Mouse (Mus musculus) forebrain, embryonic 10.5 days (tissue): Measurements from ENCODE around the gene Scaper. TPM values are rescaled to one million over a fixed set of nuclear protein-coding genes. Genes with fewer than 3 reads are reported as not detected.

ENCODE experiments used
- DNase-seq: peaks from one replicate; pipeline ENCODE4 v3.0.0-alpha.2; 2017; ENCODE audit warnings: low spot score; ENCODE audit errors: extremely low spot score
- H3K27ac ChIP-seq: fragments of 300-500 bp; sonication (generic); 2 replicates; pipeline ENCODE4 v1.5.1; 2016; ENCODE audit warnings: mild to moderate bottlenecking
- H3K27me3 ChIP-seq: fragments of 300-500 bp; sonication (generic); 2 replicates; pipeline ENCODE4 v1.6.1; 2016; ENCODE audit warnings: mild to moderate bottlenecking; ENCODE audit not compliant: poor library complexity, severe bottlenecking
- H3K36me3 ChIP-seq: fragments of 300-500 bp; sonication (generic); replicated peaks from 2 replicates; pipeline ENCODE4 v1.6.1; 2016; ENCODE audit warnings: mild to moderate bottlenecking, moderate library complexity
- H3K4me1 ChIP-seq: fragments of 300-500 bp; sonication (generic); 2 replicates; pipeline ENCODE4 v1.6.1; 2016
- H3K4me3 ChIP-seq: fragments of 300-500 bp; sonication (generic); 2 replicates; pipeline ENCODE4 v1.5.1; 2016; ENCODE audit warnings: mild to moderate bottlenecking, moderate library complexity
- H3K9me3 ChIP-seq: fragments of 300-500 bp; sonication (generic); 2 replicates; pipeline ENCODE4 v1.6.1; 2016; ENCODE audit warnings: mild to moderate bottlenecking, moderate library complexity
- WGBS: fragments of 180-500 bp; shearing (Covaris S2); methylation state at CpG from one replicate; pipeline ENCODE4 v1.1.7; 2016; 5-methylcytosine and 5-hydroxymethylcytosine counted together
- polyA plus RNA-seq: library from polyadenylated mRNA; unstranded; fragments of >200 nt; fragmentation: Nextera tagmentation; extraction: Ambion mirVana; gene quantifications from 2 replicates; pipeline ENCODE4 v1.2.1, GENCODE M21; 2016

The Scaper gene
- polyA plus RNA-seq, 1 experiment from 2014 or later: 6.1 TPM

DNA sequence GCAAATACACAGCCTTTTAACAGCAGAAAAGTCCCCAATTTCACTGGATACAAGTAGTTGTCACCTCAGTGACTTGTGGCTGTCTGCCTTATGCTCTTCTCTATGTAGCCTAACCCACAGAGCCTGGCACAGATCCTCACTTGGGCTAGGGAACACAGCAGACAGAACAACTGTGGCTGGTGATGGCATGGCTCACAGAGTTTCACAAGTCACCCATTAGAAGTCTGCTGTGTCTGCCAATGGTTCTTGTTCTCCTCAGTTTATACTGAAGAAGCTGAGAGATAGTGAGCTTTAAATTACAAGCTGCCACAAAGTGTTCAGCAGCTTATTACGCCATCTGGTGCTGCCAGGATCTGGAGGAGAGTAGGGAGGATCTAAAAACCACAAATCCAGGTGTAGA, 361.3 kb downstream of the Scaper start:
- Histone ChIP-seq H3K4me3 (no peak overlapping the region), H3K36me3 (no peaks in the 10 kb centered on the region), H3K4me1 (peaks cover 3% of the 10 kb centered on the region), H3K27ac (no peak overlapping the region), H3K9me3 (no peaks in the 10 kb centered on the region), H3K27me3 (no peaks in the 10 kb centered on the region)
- DNase-seq: no peak
- 67% methylated on average over 1 of the region's 1 CpGs for WGBS

- no peaks in the 10 kb centered on the region for H3K27me3 ChIP-seq
- H3K9me3 ChIP-seq: no peaks in the 10 kb centered on the region
- no peak for DNase-seq
- 86% methylated on average over 1 of the region's 1 CpGs for WGBS
- H3K4me3 ChIP-seq: no peak overlapping the region
- H3K27ac ChIP-seq: no peak overlapping the region
- no peaks in the 10 kb centered on the region for H3K36me3 ChIP-seq
- H3K4me1 ChIP-seq: no peaks in the 10 kb centered on the region
Observed at GRCm38 (mm10) chr9:55571071-55571470, 366.8 kb downstream of the Scaper start.

- H3K4me1 ChIP-seq: no peaks in the 10 kb centered on the region
- H3K4me3 ChIP-seq: no peak overlapping the region
- no peaks in the 10 kb centered on the region for H3K9me3 ChIP-seq
- H3K27ac ChIP-seq: no peak overlapping the region
- H3K36me3 ChIP-seq: no peaks in the 10 kb centered on the region
- no peaks in the 10 kb centered on the region for H3K27me3 ChIP-seq
- WGBS: 68% methylated on average over 5 of the region's 5 CpGs
- no peak for DNase-seq
Observed at GRCm38 (mm10) chr9:55568466-55569159, 369.3 kb downstream of the Scaper start.

DNA sequence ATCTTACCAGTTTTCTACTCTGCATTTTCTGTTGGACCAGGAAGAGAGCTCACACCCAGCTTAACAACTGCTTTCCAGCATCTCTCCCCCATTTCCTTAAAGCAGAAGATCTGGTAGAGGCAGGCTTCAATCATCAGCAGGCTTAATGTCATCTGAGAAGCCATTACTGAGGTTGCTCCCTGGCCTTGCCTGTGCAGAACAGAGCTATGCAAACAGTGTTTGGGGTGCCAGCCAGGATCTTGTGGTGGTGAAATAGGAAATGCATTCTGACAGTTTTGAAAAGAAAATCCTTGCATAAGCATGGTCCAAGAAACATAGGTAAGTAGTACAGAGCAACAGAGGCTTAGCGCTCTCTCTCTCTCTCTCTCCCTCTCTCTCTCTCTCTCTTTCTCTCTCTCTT, 377.0 kb downstream of the Scaper start:
- Histone ChIP-seq H3K9me3 (no peaks in the 10 kb centered on the region), H3K4me1 (no peaks in the 10 kb centered on the region), H3K27ac (no peak overlapping the region), H3K36me3 (no peaks in the 10 kb centered on the region), H3K4me3 (no peak overlapping the region), H3K27me3 (no peaks in the 10 kb centered on the region)
- DNase-seq: no peak
- 95% methylated on average over 1 of the region's 1 CpGs for WGBS

DNA sequence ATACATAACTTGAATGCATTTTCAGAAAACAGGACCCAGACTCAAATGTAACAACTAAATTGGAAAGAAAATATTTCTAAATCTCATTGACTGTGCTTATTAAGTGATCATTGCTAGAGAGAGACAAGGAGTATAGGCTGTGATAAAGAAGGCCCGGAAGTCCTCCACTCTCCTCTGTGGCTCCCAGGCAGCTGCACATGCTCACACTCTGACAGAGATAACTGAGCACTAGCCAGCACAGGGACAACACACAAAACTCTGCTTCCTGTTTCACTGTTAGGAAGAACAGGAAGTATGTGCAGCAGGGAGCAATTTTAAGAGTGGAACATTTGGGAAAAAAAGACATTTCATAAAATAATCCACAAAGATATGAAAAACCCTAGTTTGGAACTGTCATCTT, 382.9 kb downstream of the Scaper start:
- H3K27me3 ChIP-seq: peaks cover 20% of the 10 kb centered on the region
- no peaks in the 10 kb centered on the region for H3K4me1 ChIP-seq
- no peak overlapping the region for H3K4me3 ChIP-seq
- H3K9me3 ChIP-seq: no peaks in the 10 kb centered on the region
- DNase-seq: no peak
- 80% methylated on average over 1 of the region's 1 CpGs for WGBS
- no peak overlapping the region for H3K27ac ChIP-seq
- H3K36me3 ChIP-seq: no peaks in the 10 kb centered on the region

DNA sequence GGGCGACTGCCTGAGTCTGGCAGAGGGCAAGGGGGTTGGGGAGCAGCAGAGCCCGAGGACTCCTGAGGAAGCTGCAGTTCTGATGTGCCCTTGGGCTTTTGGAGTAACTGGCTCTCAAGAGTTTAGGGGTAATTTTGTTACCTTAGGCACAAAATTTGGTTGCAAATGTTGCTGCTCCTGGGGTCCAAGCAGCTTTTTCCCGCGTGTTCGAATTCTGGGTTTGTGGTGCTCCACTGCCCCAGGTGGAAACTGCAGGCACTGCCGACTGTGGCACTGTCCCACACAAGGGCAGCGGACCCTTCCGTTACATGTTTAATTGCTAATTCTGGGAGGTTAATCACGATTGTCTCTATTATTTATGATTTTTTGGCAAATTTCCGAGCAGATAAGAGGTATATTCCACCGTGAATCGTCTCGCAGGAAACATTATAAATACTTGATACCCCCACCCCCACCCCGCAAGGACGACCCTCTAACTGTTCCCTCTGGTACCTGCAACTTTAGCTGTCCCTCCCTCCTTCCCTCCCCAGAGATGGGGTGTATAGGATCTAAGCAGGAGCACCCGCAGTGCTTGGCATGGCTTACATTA, 388.5 kb downstream of the Scaper start:
- peak; percentile 22 for DNase-seq
- no peak overlapping the region for H3K27ac ChIP-seq
- no peak overlapping the region for H3K4me3 ChIP-seq
- H3K4me1 ChIP-seq: peaks cover 36% of the 10 kb centered on the region
- peaks cover 76% of the 10 kb centered on the region for H3K27me3 ChIP-seq
- WGBS: 3% methylated on average over 16 of the region's 16 CpGs
- peaks cover 3% of the 10 kb centered on the region; the same call in 1 of the 2 replicates for H3K9me3 ChIP-seq
- H3K36me3 ChIP-seq: no peaks in the 10 kb centered on the region

DNA sequence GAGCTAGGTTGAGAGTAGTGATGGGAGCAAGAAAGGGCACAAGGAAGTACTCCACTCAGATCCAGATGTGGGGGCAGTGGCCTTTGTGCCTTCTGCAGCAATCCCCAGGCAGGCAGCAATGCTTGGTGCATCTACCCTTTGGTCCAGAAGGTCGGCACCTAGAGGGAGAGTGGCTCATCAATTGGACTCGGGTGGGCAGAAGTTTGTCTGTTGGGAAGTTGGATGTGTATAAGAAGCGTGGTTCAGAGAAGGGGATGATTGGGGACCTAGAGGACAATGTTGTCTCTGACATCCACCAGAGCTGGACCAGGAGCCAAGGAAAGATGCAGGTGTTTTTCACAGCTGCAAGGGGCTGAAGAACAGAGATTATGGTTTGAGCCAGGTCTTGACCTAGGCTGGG, 389.0 kb downstream of the Scaper start:
- peaks cover 3% of the 10 kb centered on the region; the same call in 1 of the 2 replicates for H3K9me3 ChIP-seq
- H3K27me3 ChIP-seq: peaks cover 82% of the 10 kb centered on the region
- no peak overlapping the region for H3K4me3 ChIP-seq
- no peak overlapping the region for H3K27ac ChIP-seq
- 13% methylated on average over 3 of the region's 3 CpGs for WGBS
- H3K36me3 ChIP-seq: no peaks in the 10 kb centered on the region
- H3K4me1 ChIP-seq: peaks cover 41% of the 10 kb centered on the region
- no peak for DNase-seq

GRCm38 (mm10) chr9:55546176-55547010, 391.5 kb downstream of the Scaper start:
- peaks cover 3% of the 10 kb centered on the region; the same call in 1 of the 2 replicates for H3K9me3 ChIP-seq
- peak overlapping the region; percentile 36 for H3K4me3 ChIP-seq
- peaks cover 100% of the 10 kb centered on the region for H3K27me3 ChIP-seq
- no peaks in the 10 kb centered on the region for H3K36me3 ChIP-seq
- no peak overlapping the region for H3K27ac ChIP-seq
- peaks cover 59% of the 10 kb centered on the region for H3K4me1 ChIP-seq
- 2% methylated on average over 63 of the region's 63 CpGs for WGBS
- peak; percentile 52 for DNase-seq

GRCm38 (mm10) chr9:55545556-55546175, 392.3 kb downstream of the Scaper start:
- Histone ChIP-seq H3K27me3 (peaks cover 100% of the 10 kb centered on the region), H3K4me1 (peaks cover 66% of the 10 kb centered on the region), H3K36me3 (no peaks in the 10 kb centered on the region), H3K9me3 (peaks cover 3% of the 10 kb centered on the region; the same call in 1 of the 2 replicates), H3K27ac (no peak overlapping the region), H3K4me3 (peak overlapping the region; percentile 36; the same call in 1 of the 2 replicates)
- 5% methylated on average over 41 of the region's 41 CpGs for WGBS
- DNase-seq: peak; percentile 28

- no peaks in the 10 kb centered on the region for H3K36me3 ChIP-seq
- WGBS: 1% methylated on average over 30 of the region's 30 CpGs
- peaks cover 73% of the 10 kb centered on the region for H3K4me1 ChIP-seq
- peak; percentile 64 for DNase-seq
- H3K27ac ChIP-seq: no peak overlapping the region
- peaks cover 3% of the 10 kb centered on the region; the same call in 1 of the 2 replicates for H3K9me3 ChIP-seq
- H3K27me3 ChIP-seq: peaks cover 100% of the 10 kb centered on the region
- peak overlapping the region; percentile 8; the same call in 1 of the 2 replicates for H3K4me3 ChIP-seq
Observed at GRCm38 (mm10) chr9:55544861-55545555, 392.9 kb downstream of the Scaper start.

DNA sequence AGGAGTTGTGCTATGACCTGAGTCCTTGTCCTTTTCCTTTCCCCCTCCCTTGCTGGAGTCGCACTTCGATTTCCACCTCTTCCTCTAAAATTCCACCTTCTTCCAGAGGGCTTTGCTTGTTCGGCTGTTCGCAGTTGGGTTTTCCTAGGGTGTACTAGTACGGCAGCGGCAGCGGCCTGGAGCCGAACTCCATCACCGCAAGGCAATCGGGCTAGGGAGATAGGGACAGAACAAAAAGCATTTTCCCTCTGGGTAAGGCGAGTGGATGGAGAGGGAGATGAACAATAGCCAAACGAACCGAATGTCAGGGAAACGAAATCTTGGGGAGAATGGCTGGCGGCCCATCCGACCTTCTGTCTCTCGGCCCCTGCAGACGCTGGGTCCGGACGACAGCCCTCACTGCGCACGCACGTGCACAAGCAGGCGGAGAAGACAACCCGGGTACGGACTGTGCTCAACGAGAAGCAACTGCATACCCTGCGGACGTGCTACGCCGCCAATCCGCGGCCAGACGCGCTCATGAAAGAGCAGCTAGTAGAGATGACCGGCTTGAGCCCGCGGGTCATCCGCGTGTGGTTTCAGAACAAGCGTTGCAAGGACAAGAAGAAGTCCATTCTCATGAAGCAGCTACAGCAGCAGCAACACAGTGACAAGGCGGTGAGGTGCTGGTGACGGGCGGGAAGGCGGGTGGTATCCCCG, 394.1 kb downstream of the Scaper start:
- WGBS: under 1% methylated on average over 46 of the region's 46 CpGs
- Histone ChIP-seq H3K27ac (no peak overlapping the region), H3K4me3 (peak overlapping the region; percentile 33), H3K4me1 (peaks cover 68% of the 10 kb centered on the region), H3K9me3 (peaks cover 3% of the 10 kb centered on the region; the same call in 1 of the 2 replicates), H3K27me3 (peaks cover 100% of the 10 kb centered on the region), H3K36me3 (no peaks in the 10 kb centered on the region)
- DNase-seq: peak; percentile 69
